Mouse (Mus musculus) forebrain, embryonic 11.5 days (tissue): Measurements from ENCODE around the gene Mesd. TPM values are rescaled to one million over a fixed set of nuclear protein-coding genes. Genes with fewer than 3 reads are reported as not detected.

Source experiments
- ATAC-seq: fragments of 200-750 bp; cut with Nextera tagmentation; replicated peaks from 2 replicates; pipeline ENCODE4 v1.8.0; 2017; ENCODE audit warnings: moderate TSS enrichment; ENCODE audit not compliant: low FRiP score
- DNase-seq: peaks from one replicate; pipeline ENCODE4 v3.0.0-alpha.2; 2017; ENCODE audit warnings: low spot score
- H3K27ac ChIP-seq: fragments of 300-500 bp; sonication (generic); 2 replicates; pipeline ENCODE4 v1.5.1; 2014; ENCODE audit warnings: low read depth, low read length
- H3K27me3 ChIP-seq: fragments of 300-500 bp; sonication (generic); 2 replicates; pipeline ENCODE4 v1.6.1; 2014; ENCODE audit warnings: mild to moderate bottlenecking, low read length, mixed read lengths; ENCODE audit not compliant: control insufficient read depth, insufficient read depth
- H3K36me3 ChIP-seq: fragments of 300-500 bp; sonication (generic); 2 replicates; pipeline ENCODE4 v1.6.1; 2014; ENCODE audit warnings: mild to moderate bottlenecking, low read length, moderate library complexity, mixed read lengths; ENCODE audit not compliant: control insufficient read depth, insufficient read depth
- H3K4me1 ChIP-seq: fragments of 300-500 bp; sonication (generic); replicated peaks from 2 replicates; pipeline ENCODE4 v1.6.1; 2014; ENCODE audit warnings: low read length, mixed read lengths; ENCODE audit not compliant: control insufficient read depth, insufficient read depth
- H3K4me2 ChIP-seq: fragments of 300-500 bp; sonication (generic); 2 replicates; pipeline ENCODE4 v1.6.1; 2014; ENCODE audit warnings: low read depth, mild to moderate bottlenecking, low read length, moderate library complexity, mixed read lengths; ENCODE audit not compliant: severe bottlenecking
- H3K4me3 ChIP-seq: fragments of 300-500 bp; sonication (generic); 2 replicates; pipeline ENCODE4 v1.5.1; 2014; ENCODE audit warnings: low read depth, low read length
- H3K9ac ChIP-seq: fragments of 300-500 bp; sonication (generic); 2 replicates; pipeline ENCODE4 v1.6.1; 2014; ENCODE audit warnings: low read length
- H3K9me3 ChIP-seq: fragments of 300-500 bp; sonication (generic); 2 replicates; pipeline ENCODE4 v1.6.1; 2016; ENCODE audit warnings: low read length, mixed read lengths; ENCODE audit not compliant: control insufficient read depth
- WGBS: fragments of 180-500 bp; shearing (Covaris S2); extraction: QIAGEN DNeasy Blood & Tissue Kit; methylation state at CpG from one replicate; pipeline ENCODE4 v1.1.7; 2014; 5-methylcytosine and 5-hydroxymethylcytosine counted together
- polyA plus RNA-seq: library from polyadenylated mRNA; unstranded; fragments of >200 nt; fragmentation: Nextera tagmentation; extraction: Ambion mirVana; gene quantifications from 2 replicates; pipeline ENCODE4 v1.2.1, GENCODE M21; 2014

The Mesd gene
- polyA plus RNA-seq, 1 experiment from 2014 or later = 70.1 TPM

- no peak for ATAC-seq
- H3K4me2 ChIP-seq = no peak overlapping the region
- no peaks in the 10 kb centered on the region for H3K36me3 ChIP-seq
- no peaks in the 10 kb centered on the region for H3K27me3 ChIP-seq
- H3K27ac ChIP-seq = no peak overlapping the region
- 0 out of 2 replicates have a peak, but pooled peaks cover 3% of the 10 kb centered on the region for H3K4me1 ChIP-seq
- H3K9ac ChIP-seq = no peak overlapping the region
- no peak overlapping the region for H3K4me3 ChIP-seq
- WGBS = 35% methylated on average over 5 of the region's 5 CpGs
- no peaks in the 10 kb centered on the region for H3K9me3 ChIP-seq
- DNase-seq = no peak
These were observed 31.6 kb upstream of the Mesd start for GRCm38 (mm10) chr7:83852381-83853380.

GRCm38 (mm10) chr7:83855203-83855602, 29.1 kb upstream of the Mesd start:
- Histone ChIP-seq H3K4me1 (0 out of 2 replicates have a peak, but pooled peaks cover 3% of the 10 kb centered on the region), H3K9ac (no peak overlapping the region), H3K4me2 (no peak overlapping the region), H3K36me3 (no peaks in the 10 kb centered on the region), H3K27ac (no peak overlapping the region), H3K4me3 (no peak overlapping the region), H3K9me3 (no peaks in the 10 kb centered on the region), H3K27me3 (no peaks in the 10 kb centered on the region)
- no peak for ATAC-seq
- DNase-seq = no peak
- WGBS = 97% methylated on average over 1 of the region's 1 CpGs

GRCm38 (mm10) chr7:83856353-83857207, 27.7 kb upstream of the Mesd start:
- Histone ChIP-seq H3K4me3 (no peak overlapping the region), H3K27ac (no peak overlapping the region), H3K4me1 (0 out of 2 replicates have a peak, but pooled peaks cover 3% of the 10 kb centered on the region), H3K9me3 (no peaks in the 10 kb centered on the region), H3K36me3 (no peaks in the 10 kb centered on the region), H3K27me3 (no peaks in the 10 kb centered on the region), H3K4me2 (no peak overlapping the region), H3K9ac (no peak overlapping the region)
- ATAC-seq = no peak
- DNase-seq = no peak
- WGBS = 84% methylated on average over 9 of the region's 9 CpGs

- ATAC-seq = no peak
- WGBS = 85% methylated on average over 2 of the region's 2 CpGs
- Histone ChIP-seq H3K4me1 (0 out of 2 replicates have a peak, but pooled peaks cover 1% of the 10 kb centered on the region), H3K27me3 (no peaks in the 10 kb centered on the region), H3K27ac (no peak overlapping the region), H3K36me3 (no peaks in the 10 kb centered on the region), H3K9me3 (no peaks in the 10 kb centered on the region), H3K4me2 (no peak overlapping the region), H3K4me3 (no peak overlapping the region), H3K9ac (no peak overlapping the region)
- no peak for DNase-seq
These were observed 27.1 kb upstream of the Mesd start for GRCm38 (mm10) chr7:83857208-83857488.

GRCm38 (mm10) chr7:83857921-83858320, 26.3 kb upstream of the Mesd start:
- Histone ChIP-seq H3K4me3 (no peak overlapping the region), H3K4me1 (no peaks in the 10 kb centered on the region), H3K9ac (no peak overlapping the region), H3K4me2 (no peak overlapping the region), H3K27ac (no peak overlapping the region), H3K9me3 (no peaks in the 10 kb centered on the region), H3K27me3 (no peaks in the 10 kb centered on the region), H3K36me3 (no peaks in the 10 kb centered on the region)
- 92% methylated on average over 3 of the region's 3 CpGs for WGBS
- no peak for DNase-seq
- no peak for ATAC-seq

- DNase-seq = no peak
- WGBS = 66% methylated on average over 4 of the region's 4 CpGs
- no peak for ATAC-seq
These were observed 24.7 kb upstream of the Mesd start for GRCm38 (mm10) chr7:83859378-83860083.

GRCm38 (mm10) chr7:83863554-83863953, 20.7 kb upstream of the Mesd start:
- DNase-seq (no peak), ATAC-seq (no peak)
- H3K4me2 ChIP-seq = no peak overlapping the region
- H3K4me3 ChIP-seq = no peak overlapping the region
- no peaks in the 10 kb centered on the region for H3K27me3 ChIP-seq
- WGBS = 61% methylated on average over 2 of the region's 2 CpGs
- H3K9me3 ChIP-seq = no peaks in the 10 kb centered on the region
- no peaks in the 10 kb centered on the region for H3K36me3 ChIP-seq
- peaks cover under 1% of the 10 kb centered on the region; the same call in 1 of the 2 replicates for H3K4me1 ChIP-seq
- no peak overlapping the region for H3K27ac ChIP-seq
- no peak overlapping the region for H3K9ac ChIP-seq

More at GRCm38 (mm10) chr7:83859378-83860083, 24.7 kb upstream of the Mesd start:
- Histone ChIP-seq H3K4me1 (no peaks in the 10 kb centered on the region), H3K36me3 (no peaks in the 10 kb centered on the region), H3K9me3 (no peaks in the 10 kb centered on the region), H3K27ac (no peak overlapping the region), H3K9ac (no peak overlapping the region), H3K4me2 (no peak overlapping the region), H3K4me3 (no peak overlapping the region), H3K27me3 (no peaks in the 10 kb centered on the region)

GRCm38 (mm10) chr7:83868200-83868599, 16.1 kb upstream of the Mesd start:
- Histone ChIP-seq H3K9ac (no peak overlapping the region), H3K9me3 (no peaks in the 10 kb centered on the region), H3K4me2 (no peak overlapping the region), H3K4me1 (peaks cover 5% of the 10 kb centered on the region; the same call in 1 of the 2 replicates), H3K4me3 (no peak overlapping the region), H3K27ac (no peak overlapping the region), H3K27me3 (no peaks in the 10 kb centered on the region), H3K36me3 (no peaks in the 10 kb centered on the region)
- ATAC-seq (no peak), DNase-seq (no peak)
- 81% methylated on average over 3 of the region's 3 CpGs for WGBS
